Mouse (Mus musculus) intestine, embryonic 16.5 days (tissue): ENCODE data around the gene 1110051M20Rik. TPM values are rescaled to one million over a fixed set of nuclear protein-coding genes. Genes with fewer than 3 reads are reported as not detected.

Experiments used
- ATAC-seq: fragments of 200-750 bp; cut with Nextera tagmentation; 2 replicates; pipeline ENCODE4 v1.8.0; 2017; ENCODE audit warnings: moderate TSS enrichment, moderate library complexity
- H3K27ac ChIP-seq: fragments of 300-500 bp; sonication (generic); 2 replicates; pipeline ENCODE4 v1.5.1; 2014; ENCODE audit warnings: mild to moderate bottlenecking, low read length
- H3K27me3 ChIP-seq: fragments of 300-500 bp; sonication (generic); replicated peaks from 2 replicates; pipeline ENCODE4 v1.6.1; 2014; ENCODE audit warnings: low read length, control low read depth, mixed read lengths; ENCODE audit not compliant: control insufficient read depth, insufficient read depth
- H3K36me3 ChIP-seq: fragments of 300-500 bp; sonication (generic); 2 replicates; pipeline ENCODE4 v1.6.1; 2014; ENCODE audit warnings: low read length, control low read depth; ENCODE audit not compliant: control insufficient read depth, insufficient read depth
- H3K4me1 ChIP-seq: fragments of 300-500 bp; sonication (generic); 2 replicates; pipeline ENCODE4 v1.6.1; 2014; ENCODE audit warnings: low read length, control low read depth, mixed read lengths; ENCODE audit not compliant: control insufficient read depth, insufficient read depth
- H3K4me2 ChIP-seq: fragments of 300-500 bp; sonication (generic); 2 replicates; pipeline ENCODE4 v1.6.1; 2014; ENCODE audit warnings: low read depth, low read length, control low read depth
- H3K4me3 ChIP-seq: fragments of 300-500 bp; sonication (generic); 2 replicates; pipeline ENCODE4 v1.5.1; 2014; ENCODE audit warnings: mild to moderate bottlenecking, low read length
- H3K9ac ChIP-seq: fragments of 300-500 bp; sonication (generic); 2 replicates; pipeline ENCODE4 v1.6.1; 2014; ENCODE audit warnings: low read depth, low read length
- H3K9me3 ChIP-seq: fragments of 300-500 bp; sonication (generic); 2 replicates; pipeline ENCODE4 v1.6.1; 2016; ENCODE audit warnings: low read length, control low read depth; ENCODE audit not compliant: control insufficient read depth
- WGBS: fragments of 180-500 bp; shearing (Covaris S2); extraction: QIAGEN DNeasy Blood & Tissue Kit; methylation state at CpG from one replicate; pipeline ENCODE4 v1.1.7; 2014; 5-methylcytosine and 5-hydroxymethylcytosine counted together
- polyA plus RNA-seq: library from polyadenylated mRNA; unstranded; fragments of >200 nt; fragmentation: Nextera tagmentation; extraction: Ambion mirVana; gene quantifications from 2 replicates; pipeline ENCODE4 v1.2.1, GENCODE M21; 2015

The 1110051M20Rik gene
- polyA plus RNA-seq, 1 experiment from 2014 or later = 36.0 TPM

- H3K4me2 ChIP-seq = no peak overlapping the region
- no peaks in the 10 kb centered on the region for H3K27me3 ChIP-seq
- 66% methylated on average over 17 of the region's 17 CpGs for WGBS
- H3K9ac ChIP-seq = 0 out of 2 replicates have a peak overlapping the region, but pooled peaks have one; percentile 16
- H3K9me3 ChIP-seq = no peaks in the 10 kb centered on the region
- H3K4me1 ChIP-seq = peaks cover 26% of the 10 kb centered on the region
- ATAC-seq = no peak
- peaks cover 23% of the 10 kb centered on the region for H3K36me3 ChIP-seq
- peak overlapping the region; percentile 51; the same call in 1 of the 2 replicates for H3K27ac ChIP-seq
- no peak overlapping the region for H3K4me3 ChIP-seq
These were observed 31.8 kb upstream of the 1110051M20Rik start for GRCm38 (mm10) chr2:91476251-91476661.

- Histone ChIP-seq H3K27ac (peak overlapping the region; percentile 76), H3K36me3 (peaks cover 23% of the 10 kb centered on the region)
- 70% methylated on average over 7 of the region's 7 CpGs for WGBS
These were observed 31.3 kb upstream of the 1110051M20Rik start for GRCm38 (mm10) chr2:91475791-91476190.

GRCm38 (mm10) chr2:91474358-91474757, 29.9 kb upstream of the 1110051M20Rik start:
- Histone ChIP-seq H3K9me3 (no peaks in the 10 kb centered on the region), H3K4me2 (0 out of 2 replicates have a peak overlapping the region, but pooled peaks have one; percentile 14), H3K27ac (peak overlapping the region; percentile 76), H3K9ac (0 out of 2 replicates have a peak overlapping the region, but pooled peaks have one; percentile 9), H3K36me3 (peaks cover 23% of the 10 kb centered on the region), H3K4me1 (peaks cover 26% of the 10 kb centered on the region), H3K4me3 (0 out of 2 replicates have a peak overlapping the region, but pooled peaks have one; percentile 1), H3K27me3 (no peaks in the 10 kb centered on the region)
- ATAC-seq = peak; percentile 96
- WGBS = 53% methylated on average over 12 of the region's 12 CpGs

More at GRCm38 (mm10) chr2:91475791-91476190, 31.3 kb upstream of the 1110051M20Rik start:
- Histone ChIP-seq H3K4me3 (no peak overlapping the region), H3K4me2 (no peak overlapping the region), H3K4me1 (peaks cover 26% of the 10 kb centered on the region), H3K27me3 (no peaks in the 10 kb centered on the region), H3K9me3 (no peaks in the 10 kb centered on the region), H3K9ac (no peak overlapping the region)
- no peak for ATAC-seq

- 46% methylated on average over 7 of the region's 7 CpGs for WGBS
- no peak overlapping the region for H3K4me2 ChIP-seq
- no peaks in the 10 kb centered on the region for H3K27me3 ChIP-seq
- no peak overlapping the region for H3K27ac ChIP-seq
- no peak overlapping the region for H3K4me3 ChIP-seq
- peaks cover 29% of the 10 kb centered on the region for H3K4me1 ChIP-seq
- H3K9ac ChIP-seq = no peak overlapping the region
- no peak for ATAC-seq
- H3K36me3 ChIP-seq = peaks cover 4% of the 10 kb centered on the region; the same call in 1 of the 2 replicates
- H3K9me3 ChIP-seq = no peaks in the 10 kb centered on the region
These were observed 25.6 kb upstream of the 1110051M20Rik start for GRCm38 (mm10) chr2:91470055-91470647.

GRCm38 (mm10) chr2:91467613-91468012, 23.1 kb upstream of the 1110051M20Rik start:
- no peak overlapping the region for H3K27ac ChIP-seq
- 62% methylated on average over 8 of the region's 8 CpGs for WGBS
- no peak for ATAC-seq
- H3K4me2 ChIP-seq = no peak overlapping the region
- H3K9ac ChIP-seq = no peak overlapping the region
- H3K36me3 ChIP-seq = peaks cover 3% of the 10 kb centered on the region; the same call in 1 of the 2 replicates
- peaks cover 26% of the 10 kb centered on the region for H3K4me1 ChIP-seq
- no peak overlapping the region for H3K4me3 ChIP-seq
- H3K9me3 ChIP-seq = no peaks in the 10 kb centered on the region
- no peaks in the 10 kb centered on the region for H3K27me3 ChIP-seq

GRCm38 (mm10) chr2:91465934-91466333, 21.4 kb upstream of the 1110051M20Rik start:
- Histone ChIP-seq H3K36me3 (peaks cover 3% of the 10 kb centered on the region; the same call in 1 of the 2 replicates), H3K27me3 (no peaks in the 10 kb centered on the region), H3K9me3 (no peaks in the 10 kb centered on the region), H3K27ac (peak overlapping the region; percentile 25), H3K4me3 (no peak overlapping the region), H3K4me2 (no peak overlapping the region), H3K9ac (no peak overlapping the region), H3K4me1 (peaks cover 42% of the 10 kb centered on the region)
- WGBS = 74% methylated on average over 3 of the region's 3 CpGs
- peak; percentile 83 for ATAC-seq

GRCm38 (mm10) chr2:91462681-91463080, 18.2 kb upstream of the 1110051M20Rik start:
- peak overlapping the region; percentile 37 for H3K4me2 ChIP-seq
- H3K27me3 ChIP-seq = no peaks in the 10 kb centered on the region
- 25% methylated on average over 12 of the region's 12 CpGs for WGBS
- ATAC-seq = no peak
- peak overlapping the region; percentile 75 for H3K27ac ChIP-seq
- no peak overlapping the region for H3K4me3 ChIP-seq
- H3K9ac ChIP-seq = peak overlapping the region; percentile 49; the same call in 1 of the 2 replicates
- H3K36me3 ChIP-seq = no peaks in the 10 kb centered on the region; the same call in 1 of the 2 replicates
- H3K4me1 ChIP-seq = peaks cover 42% of the 10 kb centered on the region
- H3K9me3 ChIP-seq = no peaks in the 10 kb centered on the region

- peaks cover 41% of the 10 kb centered on the region for H3K4me1 ChIP-seq
- peak overlapping the region; percentile 49; the same call in 1 of the 2 replicates for H3K9ac ChIP-seq
- peak overlapping the region; percentile 37 for H3K4me2 ChIP-seq
- H3K4me3 ChIP-seq = no peak overlapping the region
- 9% methylated on average over 2 of the region's 2 CpGs for WGBS
- H3K9me3 ChIP-seq = no peaks in the 10 kb centered on the region
- peak; percentile 8; the same call in 1 of the 2 replicates for ATAC-seq
- H3K36me3 ChIP-seq = no peaks in the 10 kb centered on the region; the same call in 1 of the 2 replicates
- no peaks in the 10 kb centered on the region for H3K27me3 ChIP-seq
- peak overlapping the region; percentile 75 for H3K27ac ChIP-seq
These were observed 17.7 kb upstream of the 1110051M20Rik start for GRCm38 (mm10) chr2:91462196-91462595.

- Histone ChIP-seq H3K4me1 (peaks cover 37% of the 10 kb centered on the region), H3K4me2 (peak overlapping the region; percentile 37), H3K36me3 (no peaks in the 10 kb centered on the region; the same call in 1 of the 2 replicates), H3K27me3 (no peaks in the 10 kb centered on the region), H3K9me3 (no peaks in the 10 kb centered on the region), H3K4me3 (no peak overlapping the region), H3K27ac (peak overlapping the region; percentile 75), H3K9ac (peak overlapping the region; percentile 49)
- WGBS = 45% methylated on average over 3 of the region's 3 CpGs
- no peak for ATAC-seq
These were observed 16.8 kb upstream of the 1110051M20Rik start for GRCm38 (mm10) chr2:91461341-91461740.
